Mouse (Mus musculus): ENCODE data around the gene Lrrc71.

Lrrc71 gene

GRCm38 (mm10) chr3:87763202-87763601 is 14.8 kb upstream of the Lrrc71 start:
- DNase-seq = no peak

DNA sequence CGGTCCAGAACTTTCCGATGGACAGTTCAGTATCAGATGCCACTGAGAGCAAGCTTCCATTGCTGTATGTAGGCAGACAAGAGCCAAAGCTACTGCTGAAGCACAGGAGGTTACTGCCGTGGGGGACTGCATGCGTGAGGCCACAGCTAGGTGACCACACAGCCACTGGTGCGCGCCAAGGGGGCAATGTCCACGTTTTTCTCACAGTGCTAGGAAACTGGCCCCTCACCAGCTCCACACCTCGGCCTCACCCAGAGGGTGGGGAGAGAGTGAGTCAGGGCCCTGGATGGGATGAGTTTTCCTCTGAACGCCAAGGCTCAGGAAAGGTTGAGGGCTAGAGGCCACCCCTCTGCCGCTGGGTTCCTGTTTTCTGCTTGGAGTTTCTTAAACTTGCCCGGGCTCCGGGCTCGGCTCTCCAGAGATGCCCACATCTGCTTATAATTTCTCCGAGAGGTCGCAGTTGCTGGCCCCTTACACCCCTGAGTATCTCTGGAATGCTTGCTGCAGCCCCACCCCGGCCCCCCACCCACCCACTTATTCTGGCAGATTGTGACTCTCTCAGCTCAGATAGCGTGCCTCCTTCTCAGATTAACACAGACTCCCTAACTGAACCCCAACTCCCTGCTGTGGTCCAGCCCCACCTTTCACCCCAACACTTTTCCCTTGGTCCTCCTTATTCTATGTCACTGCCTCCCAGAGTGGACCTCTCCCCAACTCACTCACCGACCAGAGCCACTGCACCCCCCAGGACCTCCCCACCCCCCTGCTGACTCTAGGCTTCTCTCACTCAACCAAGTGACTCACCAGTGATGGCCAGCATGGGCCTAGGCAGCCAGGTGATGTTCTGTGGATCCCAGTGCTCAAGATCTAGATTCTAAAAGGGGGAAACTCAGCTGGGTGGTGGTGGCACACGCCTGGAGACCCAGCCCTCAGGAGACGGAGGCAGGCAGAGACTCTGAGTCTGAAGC is 13.3 kb upstream of the Lrrc71 start:
- DNase-seq = no peak

GRCm38 (mm10) chr3:87758641-87759040 is 10.2 kb upstream of the Lrrc71 start:
- DNase-seq = no peak

DNA sequence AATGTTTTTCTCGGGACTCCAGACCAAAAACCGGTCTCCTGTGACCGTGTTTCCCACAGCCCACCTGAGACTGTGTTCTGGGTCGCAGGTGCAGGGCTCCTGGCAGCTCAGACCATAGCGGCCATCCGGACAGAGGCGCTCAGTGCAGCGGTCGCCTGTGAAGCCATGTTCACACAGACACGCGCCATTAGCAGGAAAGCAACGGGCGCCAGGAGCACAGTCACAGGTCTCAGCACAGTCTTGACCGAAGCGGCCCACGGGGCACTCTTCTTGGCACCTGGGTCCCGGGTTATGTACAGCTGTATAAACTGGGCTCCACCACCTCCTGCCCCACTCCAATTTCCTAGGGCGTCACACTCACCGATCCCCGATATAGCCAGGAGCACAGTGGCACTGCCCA is 8.1 kb upstream of the Lrrc71 start:
- DNase-seq = no peak

DNA sequence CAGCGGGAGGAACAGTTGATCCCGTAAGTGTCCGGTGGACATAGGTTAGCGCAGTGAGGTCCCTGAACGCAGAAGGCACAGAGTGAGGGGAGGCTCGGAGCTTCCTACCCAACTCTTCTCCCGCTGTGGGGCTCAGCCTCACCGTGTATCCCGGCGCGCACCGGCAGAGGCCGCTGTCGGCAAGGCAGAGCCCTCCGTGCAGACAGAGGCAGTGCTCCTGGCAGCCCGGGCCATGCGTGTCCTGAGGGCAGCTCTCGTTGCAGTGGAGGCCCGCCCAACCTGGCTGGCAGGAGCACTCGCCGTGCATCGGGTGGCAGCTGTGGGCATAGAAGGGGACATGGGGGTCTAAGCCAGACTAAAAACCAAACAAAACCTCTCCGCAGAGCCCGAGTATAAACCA is 7.5 kb upstream of the Lrrc71 start:
- peak; percentile 88 for DNase-seq

GRCm38 (mm10) chr3:87753829-87754228 is 5.4 kb upstream of the Lrrc71 start:
- DNase-seq = no peak

- no peak for DNase-seq
These were observed 4.1 kb upstream of the Lrrc71 start for GRCm38 (mm10) chr3:87752567-87752966.

DNA sequence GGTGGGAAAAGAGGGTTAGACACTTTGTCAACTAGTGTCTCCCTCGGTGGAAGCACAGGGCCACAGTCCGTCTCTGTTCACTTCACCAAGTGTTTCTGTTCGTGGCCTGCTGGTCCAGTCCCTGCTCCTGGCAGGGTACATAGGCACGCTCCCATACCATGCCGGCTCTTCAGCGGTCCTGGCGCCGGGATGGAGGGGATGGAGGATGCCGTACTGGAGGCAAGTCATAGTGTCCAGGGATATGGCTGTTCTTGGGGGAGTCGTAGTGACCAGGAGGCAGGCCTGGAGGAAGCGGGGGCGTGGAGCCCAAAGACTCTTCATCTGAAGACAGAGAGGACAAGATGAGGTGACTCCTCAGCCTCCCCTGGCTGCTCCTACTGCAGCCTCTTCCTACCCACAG is 1.6 kb upstream of the Lrrc71 start:
- DNase-seq = no peak

DNA sequence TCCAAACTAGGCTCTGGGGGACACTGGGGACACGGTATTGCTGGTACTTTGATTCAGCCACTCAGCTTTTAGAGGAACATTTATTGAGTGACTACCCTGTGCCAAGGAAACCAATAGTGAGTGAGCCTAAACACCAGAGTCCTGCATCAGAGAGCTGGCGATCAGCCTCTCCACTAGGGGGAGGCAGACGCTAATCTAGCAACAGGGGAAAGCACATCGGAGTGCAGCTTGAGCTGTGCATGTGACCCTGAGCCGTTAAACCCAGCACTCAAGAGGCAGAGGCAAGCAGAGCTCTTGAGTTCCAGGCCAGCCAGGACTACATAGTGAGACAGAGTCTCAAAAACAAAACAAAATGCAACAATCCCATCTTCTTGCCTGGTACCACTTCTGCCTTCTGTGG is 611 bp upstream of the Lrrc71 start:
- peak; percentile 58 for DNase-seq

- DNase-seq = no peak
These were observed 3.3 kb downstream of the Lrrc71 start for GRCm38 (mm10) chr3:87745036-87745659.

DNA sequence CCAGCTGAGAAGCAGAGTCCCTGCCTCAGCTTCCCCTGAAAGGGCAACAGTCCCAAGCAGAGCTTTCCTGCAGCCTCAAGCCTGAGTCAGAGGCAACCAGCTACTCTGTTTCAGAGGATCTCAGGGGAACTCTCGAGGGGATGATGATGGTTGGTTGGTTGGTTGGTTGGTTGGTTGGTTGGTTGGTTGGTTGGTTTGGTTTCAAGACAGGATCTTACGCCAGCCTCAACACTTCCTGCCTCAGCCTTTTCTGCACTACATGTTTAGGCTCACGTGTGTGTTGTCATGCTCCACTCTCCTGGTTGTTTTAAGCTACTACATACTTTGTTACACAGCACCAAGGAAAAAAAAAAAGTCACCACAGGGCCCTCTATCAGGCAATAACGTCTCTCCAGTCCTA is 4.5 kb downstream of the Lrrc71 start:
- DNase-seq = no peak

DNA sequence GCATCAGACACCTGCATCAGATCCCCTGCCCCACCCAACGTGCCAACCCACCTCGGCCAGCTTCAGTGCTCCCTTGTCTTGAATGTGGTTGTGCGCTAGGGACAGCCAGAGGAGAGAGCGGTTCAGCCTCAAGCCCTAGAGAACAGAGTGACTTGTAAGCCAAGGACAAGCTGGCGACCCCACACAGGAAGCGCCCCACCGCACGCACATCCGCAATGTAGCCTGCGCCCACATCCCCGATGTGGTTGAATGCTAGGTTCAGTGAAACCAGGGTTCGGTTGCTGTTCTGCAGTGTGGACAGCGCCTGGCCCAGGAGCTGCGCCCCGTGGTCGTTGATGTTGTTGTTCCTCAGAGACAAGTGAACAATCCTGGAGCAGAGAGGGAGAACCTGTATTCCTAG is 5.7 kb downstream of the Lrrc71 start:
- DNase-seq = peak; percentile 69

DNA sequence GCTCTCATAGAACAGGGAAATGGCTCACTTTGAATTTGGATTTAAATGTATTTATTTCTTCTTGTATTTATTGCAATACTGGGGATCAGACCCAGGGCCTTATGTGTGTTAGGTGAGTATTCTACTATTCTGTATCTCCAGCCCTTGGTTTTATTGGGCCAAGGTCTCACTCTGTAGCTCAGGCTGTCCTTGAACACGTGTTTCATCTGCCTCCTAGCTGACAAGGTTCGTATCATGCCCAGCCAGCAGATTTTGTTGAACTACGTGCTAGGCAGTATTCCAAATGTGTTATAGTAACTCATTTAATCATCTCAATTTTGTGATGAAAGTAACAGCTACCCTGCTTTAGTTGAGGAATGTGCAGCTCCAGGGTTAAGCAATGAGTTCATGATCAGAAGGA is 6.4 kb downstream of the Lrrc71 start:
- DNase-seq = no peak

DNA sequence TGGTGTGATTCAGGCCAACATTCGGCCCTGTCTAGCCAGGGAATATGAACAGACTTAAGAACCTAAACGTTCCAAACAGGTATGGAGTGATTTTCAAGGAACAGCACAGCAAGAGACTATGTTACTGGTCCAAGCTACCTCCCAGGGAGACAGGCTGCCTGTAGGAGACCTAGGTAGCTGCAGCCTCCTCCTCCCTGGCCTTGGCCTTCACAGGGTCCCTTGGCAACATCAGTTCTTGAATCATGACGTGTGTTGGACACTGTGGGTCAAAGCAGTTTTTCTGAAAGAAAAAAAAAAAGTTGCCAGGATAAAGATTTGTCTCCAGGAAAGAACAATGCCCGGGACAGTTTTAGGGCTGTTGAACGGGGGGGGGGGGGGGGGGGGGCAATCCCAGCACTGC is 9.5 kb downstream of the Lrrc71 start:
- no peak for DNase-seq

GRCm38 (mm10) chr3:87735335-87735734 is 13.1 kb downstream of the Lrrc71 start:
- no peak for DNase-seq

DNA sequence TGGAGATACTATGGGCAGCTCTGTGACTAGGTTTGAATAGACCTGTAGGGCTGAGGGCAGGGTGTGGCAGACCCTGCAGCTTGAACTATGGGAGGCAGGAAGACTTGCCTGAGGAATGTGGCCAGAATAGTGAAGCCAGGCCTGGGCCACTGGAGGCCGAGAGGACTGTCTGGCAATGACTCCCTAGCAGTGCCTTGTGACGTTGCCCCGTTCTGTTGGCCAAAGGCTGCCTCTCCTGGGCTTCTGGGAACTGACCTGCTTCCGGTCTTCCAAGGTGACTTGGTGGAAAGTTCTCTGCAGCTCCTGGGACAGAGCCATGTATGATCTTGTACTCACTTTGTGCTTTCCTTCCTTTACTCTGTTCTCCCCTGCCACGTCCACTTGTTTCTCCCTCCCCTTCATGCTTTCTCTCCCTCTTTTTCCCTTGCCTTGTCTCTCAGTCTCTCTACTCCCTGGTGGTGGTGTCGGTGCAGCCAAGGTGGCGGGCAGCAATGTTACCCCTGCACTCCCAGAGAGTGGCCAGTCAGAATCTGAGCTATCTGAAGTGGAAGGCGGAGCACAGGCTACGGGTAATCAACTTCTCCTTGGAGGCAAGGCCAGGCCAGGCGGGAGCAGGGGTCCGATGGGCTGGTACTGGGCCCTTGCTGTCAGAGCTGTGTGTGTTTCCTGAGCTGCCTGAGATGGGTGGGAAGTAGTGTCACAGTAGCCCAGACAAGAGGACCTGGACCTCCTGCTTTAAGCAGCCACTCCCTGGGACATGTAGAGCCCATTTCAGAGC is 14.3 kb downstream of the Lrrc71 start:
- DNase-seq = no peak

DNA sequence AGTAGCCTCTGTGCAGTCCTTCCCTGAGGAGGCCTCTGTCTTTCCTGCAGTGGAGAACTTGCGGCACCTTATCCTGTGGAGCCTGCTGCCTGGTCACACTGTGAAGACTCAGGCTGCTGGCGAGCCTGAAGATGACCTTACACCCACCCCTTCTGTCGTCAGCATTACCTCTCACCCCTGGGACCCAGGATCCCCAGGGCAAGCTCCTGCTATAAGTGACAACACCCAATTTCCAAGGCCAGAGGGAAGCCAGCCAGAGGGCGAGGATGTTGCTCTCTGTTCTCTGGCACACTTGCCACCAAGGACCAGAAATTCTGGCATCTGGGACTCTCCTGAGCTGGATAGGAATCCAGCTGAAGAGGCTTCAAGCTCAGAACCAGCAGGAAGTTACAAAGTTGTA is 15.3 kb downstream of the Lrrc71 start:
- DNase-seq = no peak

DNA sequence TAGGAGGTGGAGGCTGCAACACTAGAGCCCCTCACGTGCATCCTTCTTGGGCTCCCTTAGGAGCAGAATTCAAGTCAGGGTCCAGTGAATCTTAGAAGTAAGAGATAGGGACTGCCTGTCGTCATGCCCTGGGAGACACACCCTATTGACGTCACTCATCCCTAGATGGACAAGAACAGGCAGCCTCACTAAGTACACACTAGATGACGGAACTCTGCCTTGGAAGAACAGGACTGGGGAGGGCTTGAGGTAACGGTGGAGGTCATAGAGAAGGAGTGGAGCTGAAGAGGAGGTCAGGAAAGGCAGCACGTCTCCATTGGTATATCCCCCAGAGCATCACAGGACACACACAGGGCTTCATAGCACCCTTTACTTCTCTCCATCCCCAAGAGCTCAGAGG is 19.7 kb downstream of the Lrrc71 start:
- DNase-seq = no peak

GRCm38 (mm10) chr3:87726191-87726590 is 22.2 kb downstream of the Lrrc71 start:
- no peak for DNase-seq

DNA sequence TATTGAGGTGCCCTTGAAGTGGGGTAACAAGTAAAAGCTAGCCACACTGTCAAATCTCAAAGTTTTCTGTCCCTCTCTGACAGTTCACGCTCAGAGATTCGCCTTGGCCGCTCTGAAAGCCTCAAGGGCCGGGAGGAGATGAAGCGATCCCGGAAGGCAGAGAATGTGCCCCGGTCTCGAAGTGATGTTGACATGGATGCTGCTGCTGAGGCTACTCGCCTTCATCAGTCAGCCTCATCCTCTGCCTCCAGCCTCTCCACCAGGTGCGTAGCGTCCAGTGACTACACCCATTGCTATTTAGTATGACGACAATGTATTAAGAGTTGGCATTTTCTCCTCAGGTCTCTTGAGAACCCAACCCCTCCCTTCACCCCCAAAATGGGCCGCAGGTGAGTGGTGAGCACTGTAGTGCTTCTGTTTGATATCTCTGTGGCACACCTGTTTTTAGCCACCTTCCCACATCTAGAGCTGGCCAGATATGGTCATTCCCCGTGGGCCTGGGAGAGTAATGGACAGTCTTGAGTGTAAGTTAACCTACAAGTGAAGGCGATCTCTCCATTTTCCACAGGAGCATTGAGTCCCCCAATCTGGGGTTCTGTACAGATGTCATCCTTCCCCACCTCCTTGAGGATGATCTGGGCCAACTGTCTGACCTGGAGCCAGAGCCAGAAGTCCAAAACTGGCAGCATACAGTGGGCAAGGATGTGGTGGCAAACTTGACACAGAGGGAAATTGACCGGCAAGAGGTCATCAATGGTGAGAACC is 22.8 kb downstream of the Lrrc71 start:
- no peak for DNase-seq

DNA sequence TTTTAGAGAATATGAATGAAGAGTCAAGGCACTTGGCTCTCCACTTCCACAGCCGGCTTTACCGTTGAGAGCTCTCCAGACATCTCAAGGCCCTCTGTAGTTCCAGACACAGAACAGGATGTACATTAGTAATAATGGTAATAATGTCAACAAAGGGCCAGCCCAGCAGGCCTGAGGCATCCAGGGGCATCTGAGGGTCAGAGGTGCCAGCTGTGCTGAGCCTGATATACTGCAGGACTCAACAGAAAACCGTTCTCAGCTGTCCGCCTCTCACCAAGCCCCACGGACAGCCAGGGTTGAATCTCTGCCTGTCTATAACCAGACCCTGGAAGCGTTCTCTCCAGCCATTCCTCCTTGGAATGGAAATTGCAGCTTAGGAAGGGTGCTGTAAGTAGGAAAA is 23.9 kb downstream of the Lrrc71 start:
- no peak for DNase-seq

GRCm38 (mm10) chr3:87718525-87718924 is 29.9 kb downstream of the Lrrc71 start:
- DNase-seq = no peak

All from thymus, postnatal 25 days (tissue).